Mouse (Mus musculus) lung, adult 18-20 months (tissue): ENCODE data around the gene Ndufc2.

ENCODE experiments used
- DNase-seq, 2 experiments: peaks; one replicate each; pipeline ENCODE4 v3.0.0; 2022; ENCODE audit warnings: mixed read lengths in 2 of 2

The Ndufc2 gene

GRCm38 (mm10) chr7:97399960-97400715 is at the start of gene Ndufc2:
Ndufc2 (plus strand) TSS chr7:97400003.
- peak; percentile 72 to 74 for DNase-seq

- DNase-seq = no peak
Measured at GRCm38 (mm10) chr7:97350891-97351290, 48.9 kb upstream of the Ndufc2 start.

- no peak for DNase-seq
Measured at GRCm38 (mm10) chr7:97351792-97352513, 47.9 kb upstream of the Ndufc2 start.

- no peak for DNase-seq
Measured at GRCm38 (mm10) chr7:97353356-97353755, 46.4 kb upstream of the Ndufc2 start.

GRCm38 (mm10) chr7:97355068-97355841 is 44.5 kb upstream of the Ndufc2 start:
- DNase-seq = peak; percentile 74 to 79

- peak; percentile 50 to 66 for DNase-seq
Measured at GRCm38 (mm10) chr7:97356253-97356652, 43.5 kb upstream of the Ndufc2 start.

- DNase-seq = peak; percentile 86 to 91
Measured at GRCm38 (mm10) chr7:97356875-97357276, 42.9 kb upstream of the Ndufc2 start.

GRCm38 (mm10) chr7:97357840-97358239 is 42.0 kb upstream of the Ndufc2 start:
- no peak for DNase-seq

GRCm38 (mm10) chr7:97358347-97358746 is 41.5 kb upstream of the Ndufc2 start:
- DNase-seq = no peak

GRCm38 (mm10) chr7:97360166-97360565 is 39.6 kb upstream of the Ndufc2 start:
- peak; percentile 45 to 56 for DNase-seq

GRCm38 (mm10) chr7:97360955-97361354 is 38.8 kb upstream of the Ndufc2 start:
- no peak for DNase-seq

- DNase-seq = peak; percentile 26 to 48
Measured at GRCm38 (mm10) chr7:97361467-97361866, 38.3 kb upstream of the Ndufc2 start.

GRCm38 (mm10) chr7:97365887-97366286 is 33.9 kb upstream of the Ndufc2 start:
- no peak for DNase-seq

- DNase-seq = no peak
Measured at GRCm38 (mm10) chr7:97375101-97375500, 24.7 kb upstream of the Ndufc2 start.

- no peak for DNase-seq
Measured at GRCm38 (mm10) chr7:97375906-97376305, 23.9 kb upstream of the Ndufc2 start.

GRCm38 (mm10) chr7:97379304-97379703 is 20.5 kb upstream of the Ndufc2 start:
- DNase-seq = no peak

- no peak for DNase-seq
Measured at GRCm38 (mm10) chr7:97380500-97381123, 19.2 kb upstream of the Ndufc2 start.

- no peak for DNase-seq
Measured at GRCm38 (mm10) chr7:97382661-97383060, 17.1 kb upstream of the Ndufc2 start.

GRCm38 (mm10) chr7:97383496-97384132 is 16.2 kb upstream of the Ndufc2 start:
- DNase-seq = no peak

- DNase-seq = peak; percentile 20 to 24
Measured at GRCm38 (mm10) chr7:97386106-97386805, 13.5 kb upstream of the Ndufc2 start.

- no peak for DNase-seq
Measured at GRCm38 (mm10) chr7:97386806-97387370, 12.9 kb upstream of the Ndufc2 start.
